Mouse (Mus musculus) sigmoid colon, adult 10 weeks (tissue): ENCODE measurements around the gene Cd300ld5. TPM values are rescaled to one million over a fixed set of nuclear protein-coding genes. Genes with fewer than 3 reads are reported as not detected.

Experiments
- polyA plus RNA-seq: library from polyadenylated mRNA; stranded (reverse); fragments of 350-450 nt; fragmentation: Illumina TruSeq; extraction: RNeasy Lipid Tissue Mini Kit (QIAGEN cat#74804); gene quantifications from one replicate; pipeline ENCODE4 v1.2.3, GENCODE M21; 2014; ENCODE audit warnings: low read depth, low replicate concordance

Gene Cd300ld5
- polyA plus RNA-seq, result 1.5 TPM

DNA sequence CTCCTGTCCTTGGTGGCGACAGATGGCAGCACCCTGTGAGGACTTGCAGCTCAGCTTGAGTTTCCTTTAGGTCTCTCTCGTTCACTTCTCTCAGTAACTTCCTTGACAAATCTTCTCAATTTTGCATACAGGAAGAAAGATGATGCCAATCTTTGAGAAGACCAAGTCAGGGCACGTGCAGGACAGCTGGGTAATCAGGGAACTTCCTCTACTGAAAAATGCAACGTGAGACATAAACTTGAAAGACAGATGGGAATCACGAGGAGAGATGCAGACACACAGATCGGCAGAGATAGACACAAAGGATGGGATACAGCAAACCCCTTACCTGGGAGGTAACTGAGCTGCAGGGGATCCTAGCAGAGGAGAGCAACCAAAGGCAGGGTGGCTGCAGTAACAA is at the start of gene Cd300ld5:
Gene Cd300ld5, minus strand, starts transcription at position 101 of the 400 bp plus-strand sequence.

DNA sequence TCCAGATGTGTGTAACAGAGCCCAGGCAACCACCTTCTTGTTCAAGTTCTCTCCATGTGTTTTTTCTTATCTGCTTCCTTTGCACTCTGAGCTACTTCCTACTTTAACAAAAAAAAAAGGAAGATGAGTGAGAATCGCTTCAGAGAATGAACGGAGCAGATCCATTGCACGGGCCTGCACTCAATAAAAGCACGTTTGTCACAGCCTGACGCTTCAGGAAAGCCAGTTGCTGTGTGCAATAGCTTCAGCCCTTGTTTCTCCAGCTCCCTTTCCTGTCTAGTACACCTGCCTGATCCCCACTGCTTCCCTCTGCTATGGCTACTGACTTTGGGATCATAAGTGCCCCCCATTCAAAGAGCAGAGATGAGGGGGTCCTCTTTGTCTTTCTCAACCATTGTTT is 24.5 kb upstream of the Cd300ld5 start, which contains the start of gene Cd300e:
Gene Cd300e, minus strand, starts transcription at position 101 of the 400 bp plus-strand sequence.

DNA sequence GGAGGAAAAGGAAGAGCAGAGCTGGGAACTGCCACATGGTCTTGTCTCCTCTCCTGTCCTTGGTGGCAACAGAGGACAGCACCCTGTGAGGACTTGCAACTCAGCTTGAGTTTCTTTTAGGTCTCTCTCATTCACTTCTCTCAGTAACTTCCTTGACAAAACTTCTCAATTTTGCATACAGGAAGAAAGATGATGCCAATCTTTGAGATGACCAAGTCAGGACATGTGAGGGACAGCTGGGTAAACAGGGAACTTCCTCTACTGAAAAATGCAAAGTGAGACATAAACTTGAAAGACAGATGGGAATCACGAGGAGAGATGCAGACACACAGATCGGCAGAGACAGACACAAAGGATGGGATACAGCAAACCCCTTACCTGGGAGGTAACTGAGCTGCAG is 10.7 kb upstream of the Cd300ld5 start, which contains the start of gene Cd300ld3:
Gene Cd300ld3, minus strand, starts transcription at position 151 of the 400 bp plus-strand sequence.

DNA sequence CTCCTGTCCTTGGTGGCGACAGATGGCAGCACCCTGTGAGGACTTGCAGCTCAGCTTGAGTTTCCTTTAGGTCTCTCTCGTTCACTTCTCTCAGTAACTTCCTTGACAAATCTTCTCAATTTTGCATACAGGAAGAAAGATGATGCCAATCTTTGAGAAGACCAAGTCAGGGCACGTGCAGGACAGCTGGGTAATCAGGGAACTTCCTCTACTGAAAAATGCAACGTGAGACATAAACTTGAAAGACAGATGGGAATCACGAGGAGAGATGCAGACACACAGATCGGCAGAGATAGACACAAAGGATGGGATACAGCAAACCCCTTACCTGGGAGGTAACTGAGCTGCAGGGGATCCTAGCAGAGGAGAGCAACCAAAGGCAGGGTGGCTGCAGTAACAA is 10.7 kb downstream of the Cd300ld5 start, which contains the start of gene Cd300ld4:
Gene Cd300ld4, minus strand, starts transcription at position 101 of the 400 bp plus-strand sequence.

DNA sequence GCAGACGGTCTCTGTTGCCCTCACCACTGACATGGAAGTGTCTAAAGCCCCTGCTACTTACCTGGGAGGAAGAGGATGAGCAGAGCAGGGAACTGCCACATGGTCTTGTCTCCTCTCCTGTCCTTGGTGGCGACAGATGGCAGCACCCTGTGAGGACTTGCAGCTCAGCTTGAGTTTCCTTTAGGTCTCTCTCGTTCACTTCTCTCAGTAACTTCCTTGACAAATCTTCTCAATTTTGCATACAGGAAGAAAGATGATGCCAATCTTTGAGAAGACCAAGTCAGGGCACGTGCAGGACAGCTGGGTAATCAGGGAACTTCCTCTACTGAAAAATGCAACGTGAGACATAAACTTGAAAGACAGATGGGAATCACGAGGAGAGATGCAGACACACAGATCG is 21.5 kb downstream of the Cd300ld5 start, which contains the start of gene Cd300ld2:
Gene Cd300ld2, minus strand, starts transcription at position 101 of the 400 bp plus-strand sequence.

DNA sequence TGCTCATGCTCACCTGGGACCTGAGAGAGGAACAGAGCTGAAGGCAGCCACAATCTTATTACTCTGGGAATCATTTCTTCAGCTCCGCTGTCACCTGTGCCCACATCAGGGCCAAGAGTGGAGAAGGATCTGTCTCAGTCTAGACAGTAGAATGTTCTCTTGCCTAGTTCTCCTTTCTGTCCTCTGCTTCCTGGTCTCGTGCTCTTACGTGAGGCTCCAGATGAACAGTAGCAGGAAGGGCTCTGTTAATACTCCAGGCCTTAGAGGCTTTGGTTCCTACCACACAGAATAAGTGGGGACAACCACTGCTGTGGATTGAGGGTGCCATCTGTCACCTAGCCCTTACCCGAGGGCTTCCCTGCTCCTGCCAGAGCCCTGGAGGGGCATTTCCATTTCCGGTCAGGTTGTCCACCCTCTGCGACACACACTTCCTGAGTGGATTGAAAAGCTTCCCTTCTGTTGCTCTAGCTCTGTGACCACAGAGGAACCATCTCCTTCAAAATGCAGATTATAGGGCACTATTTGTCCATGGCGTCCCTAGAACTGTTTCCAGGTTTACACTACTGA is 36.0 kb downstream of the Cd300ld5 start, which contains the start of gene Cd300c2:
Gene Cd300c2, minus strand, starts transcription at position 407 of the 567 bp plus-strand sequence.

DNA sequence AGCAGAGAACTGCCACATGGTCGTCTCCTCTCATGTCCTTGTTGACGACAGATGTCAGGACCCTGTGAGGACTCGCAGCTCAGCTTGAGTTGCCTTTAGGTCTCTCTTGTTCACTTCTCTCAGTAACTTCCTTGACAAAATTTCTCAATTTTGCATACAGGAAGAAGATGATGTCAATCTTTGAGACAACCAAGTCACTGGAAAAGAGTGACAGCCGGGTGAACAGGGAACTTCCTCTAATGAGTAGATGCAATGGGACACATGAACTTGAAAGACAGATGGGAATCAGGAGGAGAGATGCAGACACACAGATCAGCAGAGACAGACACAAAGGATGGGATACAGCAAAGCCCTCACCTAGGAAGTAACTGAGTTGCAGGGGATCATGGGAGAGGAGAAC is 47.8 kb downstream of the Cd300ld5 start, which contains the start of gene Cd300ld:
Gene Cd300ld, minus strand, starts transcription at position 130 of the 400 bp plus-strand sequence.

Other genes with a start within 250 kb of the Cd300ld5 start
- gene Btbd17, start 241.8 kb downstream of the Cd300ld5 start, polyA plus RNA-seq, result not detected
- gene Gpr142, start 238.8 kb downstream of the Cd300ld5 start, polyA plus RNA-seq, result not detected
- gene Gprc5c, start 186.6 kb downstream of the Cd300ld5 start, polyA plus RNA-seq, result 0.22 TPM
- 0.76 TPM for gene Cd300a, start 147.7 kb downstream of the Cd300ld5 start, polyA plus RNA-seq
- 0.73 TPM for gene Cd300lb, start 103.4 kb downstream of the Cd300ld5 start, polyA plus RNA-seq
- not detected for gene Cd300c, start 68.6 kb downstream of the Cd300ld5 start, polyA plus RNA-seq
- 2.2 TPM for gene Cd300ld, start 47.8 kb downstream of the Cd300ld5 start, polyA plus RNA-seq
- gene Cd300c2, start 35.9 kb downstream of the Cd300ld5 start, polyA plus RNA-seq, result 0.82 TPM
- not detected for gene Cd300ld2, start 21.6 kb downstream of the Cd300ld5 start, polyA plus RNA-seq
- gene Cd300ld4, start 10.8 kb downstream of the Cd300ld5 start, polyA plus RNA-seq, result not detected
- 1.5 TPM for gene Cd300ld3, start 10.6 kb upstream of the Cd300ld5 start, polyA plus RNA-seq
- gene Cd300e, start 24.4 kb upstream of the Cd300ld5 start, polyA plus RNA-seq, result 2.1 TPM
- gene Rab37, start 53.7 kb upstream of the Cd300ld5 start, polyA plus RNA-seq, result 2.7 TPM
- 1.5 TPM for gene Cd300lf, start 96.2 kb upstream of the Cd300ld5 start, polyA plus RNA-seq
- gene Slc9a3r1, start 125.6 kb upstream of the Cd300ld5 start, polyA plus RNA-seq, result 29.7 TPM
- 0.50 TPM for gene Tmem104, start 149.7 kb upstream of the Cd300ld5 start, polyA plus RNA-seq
- gene Nat9, start 150.1 kb upstream of the Cd300ld5 start, polyA plus RNA-seq, result 1.3 TPM
- gene Grin2c, start 229.5 kb upstream of the Cd300ld5 start, polyA plus RNA-seq, result not detected
- 3.7 TPM for gene Fdxr, start 239.3 kb upstream of the Cd300ld5 start, polyA plus RNA-seq